Mouse (Mus musculus): ENCODE results near the gene Fkbp5.

DNA sequence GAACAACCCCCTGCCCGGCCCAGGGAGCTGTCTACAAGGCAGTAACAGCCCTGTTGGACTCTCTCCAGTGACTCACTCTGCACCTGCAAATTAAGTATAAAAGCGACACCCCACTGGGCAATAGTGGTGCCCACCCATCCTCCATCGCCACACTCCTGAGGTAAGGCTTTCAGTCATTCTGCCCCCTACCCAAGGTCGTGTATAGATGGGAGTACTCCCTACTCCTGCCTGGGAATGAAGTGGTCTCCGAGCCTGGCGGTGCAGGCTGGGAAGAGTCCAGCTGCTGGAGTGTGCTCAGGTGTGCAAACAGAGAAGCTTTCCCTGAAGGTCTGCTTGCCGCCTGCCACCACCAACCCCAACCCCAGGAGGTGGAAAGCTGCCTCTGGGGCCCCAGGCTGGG, 44.3 kb upstream of the Fkbp5 start:
- TF ChIP-seq CTCF (IDR thresholded peaks at IDR 0.05; ENCODE audit: insufficient read depth, low read depth, low read length) (no peak), POLR2A (IDR thresholded peaks at IDR 0.05; ENCODE audit: insufficient read depth, low read depth, low read length) (no peak)

Measured in olfactory bulb, adult 2 months (tissue).